Mouse (Mus musculus) C3H10T1/2 (cell line): ENCODE measurements around the gene Chmp2a. TPM values are rescaled to one million over a fixed set of nuclear protein-coding genes. Genes with fewer than 3 reads are reported as not detected.

ENCODE experiments used
- polyA plus RNA-seq, 2 experiments: library from polyadenylated mRNA; unstranded; fragments of >200 nt; fragmentation: generic; extraction: Trizol; gene quantifications; one replicate each; pipeline ENCODE4 v1.2.1; 2012; ENCODE audit warnings: missing spikeins in 2 of 2

The Chmp2a gene
- 100 to 1,000 TPM; 141 to 255 TPM for polyA plus RNA-seq

DNA sequence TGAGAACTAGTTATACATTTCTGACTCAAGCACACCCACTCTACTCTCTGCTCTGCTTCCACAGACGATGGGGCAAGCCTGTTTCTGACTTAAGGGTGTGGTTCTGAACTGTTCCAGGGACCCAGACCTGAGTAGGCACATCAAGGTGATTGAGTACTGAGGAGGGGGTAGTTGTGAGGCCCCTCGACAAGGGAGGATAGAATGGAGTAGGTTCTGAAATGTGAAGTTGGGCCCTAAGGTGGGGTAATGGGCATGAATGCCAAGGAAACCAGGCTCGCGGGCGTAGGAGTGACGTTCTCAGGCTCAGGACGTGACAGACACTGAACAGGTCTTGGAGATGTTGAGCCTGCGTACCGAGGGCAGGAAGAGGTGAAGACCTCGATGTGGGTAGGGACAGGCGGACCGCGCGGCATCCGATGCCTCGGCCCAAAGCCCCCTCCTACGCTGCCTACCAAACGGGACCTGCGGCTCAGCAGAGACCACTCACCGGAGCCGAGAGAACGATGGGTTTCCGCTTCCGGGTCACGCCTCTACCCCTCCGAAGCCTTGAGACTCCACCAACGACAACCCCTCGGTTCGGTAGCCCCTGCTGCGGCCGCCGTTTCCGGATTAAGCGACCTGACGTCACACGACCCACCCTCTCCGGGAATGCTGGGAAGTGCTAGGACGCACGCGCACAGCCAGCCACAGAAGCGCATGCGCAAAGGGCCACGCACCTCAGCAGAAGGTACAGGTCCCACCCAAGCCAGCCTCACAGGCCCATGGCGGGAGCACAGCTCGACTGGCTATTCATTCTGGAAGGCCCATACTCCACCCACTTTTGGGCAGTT, at the start of gene Chmp2a:
Gene Chmp2a, minus strand, starts transcription at position 660 of the 830 bp plus-strand sequence.

DNA sequence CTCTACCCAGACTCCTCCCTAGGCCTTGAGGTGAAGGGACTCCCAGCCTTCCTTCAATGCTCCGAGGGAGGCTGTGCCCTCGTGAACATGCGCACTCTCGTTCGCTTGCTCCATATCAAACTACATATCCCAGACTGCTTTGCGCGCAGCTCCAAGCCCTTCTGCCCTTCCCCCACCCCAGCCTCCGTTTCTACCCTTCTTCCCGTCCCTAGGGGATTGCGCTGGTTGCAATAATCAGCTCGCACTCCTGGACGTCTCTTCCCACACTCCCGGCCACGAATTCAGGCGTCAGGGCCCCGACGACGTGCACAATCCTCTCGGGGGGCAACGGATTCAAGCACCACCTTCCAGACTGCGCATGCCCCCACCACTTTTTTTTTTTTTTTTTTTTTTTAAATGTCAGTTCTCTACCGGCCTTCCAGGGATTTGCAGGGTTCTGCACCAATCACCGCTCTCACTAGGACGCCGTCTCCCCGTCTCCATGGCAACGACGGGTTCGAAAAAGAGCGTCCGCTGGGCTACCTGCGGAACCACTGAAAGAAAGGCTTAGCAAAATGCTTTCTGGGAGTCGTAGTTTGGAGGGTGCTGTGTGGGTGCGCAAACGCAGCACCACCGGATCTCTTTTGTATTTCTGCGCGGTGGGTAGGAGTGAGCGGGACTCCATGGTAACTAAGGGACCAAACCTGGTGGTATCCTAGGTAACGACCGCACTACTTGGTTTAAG, 19.8 kb upstream of the Chmp2a start, which contains the start of gene Mzf1:
Gene Mzf1, minus strand, starts transcription at position 478 of the 724 bp plus-strand sequence.

DNA sequence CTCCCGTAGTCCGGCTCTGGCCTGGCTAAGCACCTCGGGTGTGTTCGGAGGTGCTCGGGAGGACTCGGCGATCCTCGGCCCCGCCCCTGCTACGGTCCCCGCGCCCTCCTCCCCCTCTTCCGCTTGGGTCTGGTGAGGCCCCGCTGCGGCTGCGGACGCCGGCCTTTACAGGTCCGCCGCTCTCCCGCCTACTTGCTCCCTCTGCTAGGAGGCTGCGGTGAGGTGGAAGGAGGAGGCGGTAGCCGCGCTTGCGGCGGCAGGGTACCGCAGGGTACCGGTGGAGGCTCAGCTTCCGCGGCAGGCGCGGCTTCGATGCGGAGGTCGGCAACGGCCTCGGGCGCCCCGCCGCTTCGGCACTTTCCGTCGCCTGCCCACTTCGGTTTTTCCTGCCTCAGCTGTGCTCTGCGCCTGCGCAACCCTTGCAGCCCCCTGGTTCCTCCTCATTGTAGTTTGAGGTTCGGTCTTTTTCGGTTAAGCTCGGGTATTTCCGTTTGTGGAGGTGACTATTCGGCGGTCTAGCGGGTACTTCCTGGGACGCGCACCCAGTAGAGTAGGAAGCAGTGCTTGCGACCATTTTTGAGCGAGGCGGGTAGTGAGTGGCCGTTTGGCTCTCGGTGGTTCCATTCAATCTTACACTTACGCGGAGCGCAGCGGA, 3.4 kb upstream of the Chmp2a start, which contains the start of gene Ube2m:
Gene Ube2m, minus strand, starts transcription at position 375 of the 655 bp plus-strand sequence.

DNA sequence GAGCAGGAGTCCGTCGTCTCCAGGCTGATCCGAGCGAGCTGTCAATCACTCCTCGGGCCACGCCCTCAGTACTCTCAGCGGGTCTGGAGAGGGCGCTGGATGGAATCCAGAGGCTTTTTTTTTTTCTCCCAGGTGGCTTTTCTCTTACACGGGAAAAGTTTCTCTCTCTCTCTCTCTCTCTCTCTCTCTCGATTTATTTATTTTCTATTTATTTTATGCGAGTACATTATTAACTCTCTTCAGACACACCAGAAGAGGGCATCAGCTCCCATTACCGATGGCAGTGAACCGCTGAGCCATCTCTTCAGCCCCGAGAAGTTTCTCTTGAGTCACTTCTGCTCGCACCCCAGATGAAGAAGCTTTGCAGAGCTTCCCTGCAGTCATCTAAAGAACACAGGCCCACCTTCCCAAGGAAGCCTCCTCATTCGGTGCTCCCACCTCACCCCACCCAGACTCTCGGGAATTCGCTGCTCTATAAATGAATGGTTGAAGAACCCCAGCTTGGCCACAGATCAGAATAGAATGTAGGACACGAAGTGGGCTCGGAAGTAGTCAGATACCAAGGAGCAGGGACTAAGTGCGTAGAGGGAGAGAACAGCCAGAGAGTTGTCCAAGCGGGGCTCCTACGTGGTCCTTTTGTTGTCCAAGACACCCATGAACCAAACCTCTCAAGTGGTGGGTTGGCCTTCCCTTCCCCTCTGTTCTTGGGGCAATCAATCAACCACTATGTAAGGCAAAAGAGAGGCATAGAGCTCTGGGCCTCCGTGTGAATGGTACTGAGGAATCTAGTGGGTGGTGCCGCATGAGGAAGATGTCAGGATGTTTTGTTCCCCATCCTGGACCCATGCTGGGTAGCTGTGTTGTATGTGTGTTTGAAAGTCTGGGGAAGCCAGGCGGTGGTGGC, 24.4 kb downstream of the Chmp2a start, which contains the start of gene Zbtb45:
Gene Zbtb45, minus strand, starts transcription at position 30 of the 904 bp plus-strand sequence.

DNA sequence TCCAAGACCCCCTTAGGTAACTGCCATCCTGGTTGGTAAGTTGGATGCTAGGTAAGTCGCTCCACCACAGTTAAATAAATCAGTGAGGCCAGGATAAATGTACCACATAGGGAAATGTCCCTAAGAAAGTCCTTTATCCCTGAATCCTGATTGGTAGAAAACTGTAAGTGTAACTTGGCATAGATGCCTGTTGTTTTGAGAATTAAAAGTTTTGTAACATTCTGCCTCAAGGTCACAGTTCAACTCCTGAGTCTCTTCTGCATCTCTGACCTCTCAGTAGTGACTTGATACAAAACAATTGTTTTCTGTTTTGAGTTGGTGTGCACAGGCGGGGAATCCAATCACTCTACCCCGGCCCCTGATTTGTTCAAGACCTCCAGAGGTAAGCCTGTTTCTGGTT, 35.8 kb downstream of the Chmp2a start, which contains the start of gene Trim28:
Gene Trim28, plus strand, starts transcription at position 264 of the 400 bp plus-strand sequence.

DNA sequence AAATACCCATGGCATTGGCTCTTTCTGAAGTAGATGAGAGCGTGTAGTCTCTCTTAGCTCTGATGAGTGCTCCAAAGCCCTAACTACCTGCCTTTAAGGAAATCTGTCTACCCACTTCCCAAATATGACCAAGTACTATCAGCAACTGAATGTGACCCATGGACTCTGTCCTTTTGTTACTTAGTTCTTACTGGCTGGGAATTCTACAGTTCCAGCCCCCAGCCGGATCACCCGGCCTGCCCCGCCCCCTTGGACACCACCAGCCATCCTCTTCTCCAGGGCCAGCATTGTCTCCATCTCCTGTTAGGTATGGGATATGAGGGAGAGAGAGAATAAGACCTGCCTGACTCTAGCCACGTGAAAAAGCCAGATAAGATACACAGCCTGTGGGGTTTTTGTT, 36.6 kb downstream of the Chmp2a start, which contains the start of gene Slc27a5:
Gene Slc27a5, minus strand, starts transcription at position 140 of the 400 bp plus-strand sequence.

Other genes with a start within 250 kb of the Chmp2a start
- under 1 TPM in 1 of 2 experiments, not detected in 1; 0.09 TPM for gene Zscan18, start 231.2 kb downstream of the Chmp2a start, polyA plus RNA-seq
- gene Zfp329, start 215.9 kb downstream of the Chmp2a start, polyA plus RNA-seq = 1 to 10 TPM in 1 of 2 experiments, under 1 TPM in 1; 0.09 to 1.7 TPM
- 1 to 10 TPM in 1 of 2 experiments, under 1 TPM in 1; 0.46 to 6.5 TPM for gene Zfp110, start 200.0 kb downstream of the Chmp2a start, polyA plus RNA-seq
- gene Zfp128, start 153.6 kb downstream of the Chmp2a start, polyA plus RNA-seq = 1 to 10 TPM in 1 of 2 experiments, under 1 TPM in 1; 0.20 to 2.1 TPM
- gene Zscan22, start 137.0 kb downstream of the Chmp2a start, polyA plus RNA-seq = 1 to 10 TPM; 1.5 to 5.6 TPM
- 1,000 to 10,000 TPM; 2,873 to 4,278 TPM for gene Rps5, start 112.5 kb downstream of the Chmp2a start, polyA plus RNA-seq
- gene Rnf225, start 107.4 kb downstream of the Chmp2a start, polyA plus RNA-seq = 1 to 10 TPM in 1 of 2 experiments, under 1 TPM in 1; 0.30 to 1.0 TPM
- gene Zfp324, start 69.0 kb downstream of the Chmp2a start, polyA plus RNA-seq = 1 to 10 TPM; 3.1 to 9.2 TPM
- gene Zfp446, start 57.0 kb downstream of the Chmp2a start, polyA plus RNA-seq = 1 to 10 TPM; 1.5 to 3.0 TPM
- gene Slc27a5, start 36.6 kb downstream of the Chmp2a start, polyA plus RNA-seq = under 1 TPM in 1 of 2 experiments, not detected in 1; 0.04 TPM
- 100 to 1,000 TPM; 465 to 613 TPM for gene Trim28, start 35.7 kb downstream of the Chmp2a start, polyA plus RNA-seq
- gene Zbtb45, start 24.8 kb downstream of the Chmp2a start, polyA plus RNA-seq = 10 to 100 TPM; 16.4 to 22.3 TPM
- 100 to 1,000 TPM; 117 to 284 TPM for gene Ube2m, start 3.5 kb upstream of the Chmp2a start, polyA plus RNA-seq
- 1 to 10 TPM in 1 of 2 experiments, under 1 TPM in 1; 0.67 to 4.8 TPM for gene Mzf1, start 20.0 kb upstream of the Chmp2a start, polyA plus RNA-seq
- not detected for gene Vmn1r85, start 60.4 kb upstream of the Chmp2a start, polyA plus RNA-seq
- gene Vmn1r86, start 85.1 kb upstream of the Chmp2a start, polyA plus RNA-seq = not detected
- gene Vmn1r87, start 105.3 kb upstream of the Chmp2a start, polyA plus RNA-seq = not detected
- under 1 TPM in 1 of 2 experiments, not detected in 1; 0.02 TPM for gene Vmn1r88, start 124.8 kb upstream of the Chmp2a start, polyA plus RNA-seq
- gene Vmn1r89, start 178.2 kb upstream of the Chmp2a start, polyA plus RNA-seq = not detected
- 100 to 1,000 TPM in 1 of 2 experiments, 10 to 100 TPM in 1; 40.3 to 121 TPM for gene Lig1, start 242.5 kb upstream of the Chmp2a start, polyA plus RNA-seq
- 1 to 10 TPM in 1 of 2 experiments, under 1 TPM in 1; 0.66 to 5.3 TPM for gene Zswim9, start 243.9 kb upstream of the Chmp2a start, polyA plus RNA-seq